Mouse (Mus musculus): ENCODE data around the gene Il4i1.
A peak's percentile ranks its signal among the peaks of the same experiment; 100 is the strongest.
"Not testable (repeated sequence)": the region's sequence is repeated elsewhere in the genome, so short reads cannot be mapped to it uniquely, and the experiment has no call there.

Gene Il4i1

GRCm38 (mm10) chr7:44866276-44867009, 50.3 kb downstream of the Il4i1 start:
- peak in 1 of 2 experiments; percentile 53 for DNase-seq

DNA sequence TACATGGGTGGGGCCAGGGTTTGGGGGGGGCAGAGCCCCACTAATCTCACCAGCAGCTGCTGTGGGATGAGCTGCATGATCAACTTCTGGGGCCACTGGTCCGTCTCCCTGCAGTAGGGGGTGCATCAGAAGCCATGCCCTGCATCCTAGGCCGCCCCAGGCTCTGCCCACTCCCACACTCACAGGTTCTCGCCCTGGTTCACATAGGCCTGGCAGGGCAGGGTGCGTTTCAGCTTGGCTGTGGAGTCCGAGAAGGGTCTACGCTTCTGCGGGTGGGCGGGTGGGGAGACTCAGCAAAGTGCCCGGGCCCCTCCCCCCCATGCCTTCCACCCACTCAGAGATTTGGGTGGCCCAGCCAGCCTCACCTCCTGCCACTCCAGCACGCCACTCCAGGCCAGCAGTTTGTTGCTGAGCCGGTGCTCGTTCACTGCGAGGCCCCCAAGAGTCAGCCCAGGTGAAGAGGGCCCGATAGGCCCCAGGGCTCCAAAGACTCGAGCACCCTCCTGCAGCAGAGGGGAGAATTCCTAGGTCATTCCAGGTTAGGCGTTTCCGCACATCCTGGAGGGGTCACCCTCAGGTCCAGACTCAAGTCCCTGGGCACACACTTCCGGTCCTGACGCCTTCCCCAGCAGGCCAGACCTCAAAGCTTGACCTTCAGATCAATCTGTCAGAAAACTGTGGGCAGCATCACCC, 51.0 kb downstream of the Il4i1 start:
- no peak for DNase-seq

GRCm38 (mm10) chr7:44867802-44868201, 51.6 kb downstream of the Il4i1 start:
- no peak for DNase-seq

- peak in 1 of 2 experiments; percentile 32 for DNase-seq
Measured at GRCm38 (mm10) chr7:44868465-44868864, 52.3 kb downstream of the Il4i1 start.

GRCm38 (mm10) chr7:44868919-44869696, 52.9 kb downstream of the Il4i1 start:
- DNase-seq: peak; percentile 63 to 73

DNA sequence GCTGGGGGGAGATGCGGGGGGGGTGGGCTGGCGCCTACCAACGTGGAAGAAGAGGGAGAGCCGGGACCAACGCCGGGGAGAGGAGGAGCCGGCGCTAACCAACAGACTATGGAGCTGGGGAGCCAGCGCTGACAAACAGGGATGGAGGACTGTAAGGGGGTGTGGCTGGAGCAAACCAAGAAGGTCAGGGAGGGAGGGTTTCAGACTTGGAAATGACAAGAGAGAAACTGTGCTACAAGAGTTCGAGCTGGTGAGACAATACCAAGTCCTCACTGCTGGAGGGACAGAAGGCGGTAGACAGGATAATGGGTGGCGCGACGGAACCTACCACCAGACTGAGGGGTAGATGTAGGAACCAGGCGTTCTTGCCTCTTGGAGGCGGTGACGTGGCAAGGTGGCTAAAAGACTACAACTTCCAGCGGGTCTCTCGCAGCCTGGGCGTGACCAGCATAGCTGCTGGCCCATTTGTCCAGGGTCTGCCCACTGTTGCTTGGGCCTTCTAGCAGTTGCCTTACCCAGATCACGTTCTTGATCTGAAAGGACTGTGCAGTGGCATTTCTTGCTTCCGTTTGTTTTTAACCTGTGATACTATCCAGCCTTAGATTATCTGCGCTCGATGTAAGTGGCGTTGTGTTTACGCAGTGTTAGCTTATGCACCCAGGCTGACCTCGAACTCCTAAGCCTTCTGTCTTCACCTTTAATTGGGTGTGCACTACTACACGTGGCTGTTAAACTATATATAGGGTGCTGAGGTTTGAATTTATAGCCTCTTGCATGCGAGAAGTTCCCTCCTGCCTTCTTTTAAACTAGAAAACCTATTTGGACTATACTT, 53.7 kb downstream of the Il4i1 start, which contains the start of gene Ptov1:
Gene Ptov1 (minus strand): TSS at position 92 of the 832 bp plus-strand sequence.
- DNase-seq: peak; percentile 90 to 97

- no peak for DNase-seq
Measured at GRCm38 (mm10) chr7:44870614-44871013, 54.4 kb downstream of the Il4i1 start.

- DNase-seq: no peak
Measured at GRCm38 (mm10) chr7:44871181-44871580, 55.0 kb downstream of the Il4i1 start.

GRCm38 (mm10) chr7:44871774-44872173, 55.6 kb downstream of the Il4i1 start:
- DNase-seq: not testable (repeated sequence)

- DNase-seq: no peak
Measured at GRCm38 (mm10) chr7:44877833-44878232, 61.6 kb downstream of the Il4i1 start.

DNA sequence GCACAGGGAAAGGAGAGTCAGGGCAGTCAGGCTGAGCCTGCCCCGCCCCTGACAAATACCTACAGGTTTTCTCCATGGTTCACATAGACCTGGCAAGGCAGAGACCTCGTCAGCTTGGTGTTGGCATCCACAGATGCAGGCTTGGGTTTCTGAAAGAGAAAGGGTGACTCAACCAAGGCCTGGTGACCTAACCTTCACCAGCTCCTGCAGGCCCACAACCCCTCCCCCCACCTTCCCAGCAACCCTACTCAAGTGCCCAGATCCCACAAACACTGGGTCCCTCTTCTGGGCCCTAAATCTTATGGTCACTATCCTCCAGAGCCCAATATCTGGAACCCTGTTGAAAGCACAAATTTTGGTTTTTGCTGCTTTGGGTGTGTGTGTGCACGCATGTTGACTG, 66.8 kb downstream of the Il4i1 start:
- no peak for DNase-seq

DNA sequence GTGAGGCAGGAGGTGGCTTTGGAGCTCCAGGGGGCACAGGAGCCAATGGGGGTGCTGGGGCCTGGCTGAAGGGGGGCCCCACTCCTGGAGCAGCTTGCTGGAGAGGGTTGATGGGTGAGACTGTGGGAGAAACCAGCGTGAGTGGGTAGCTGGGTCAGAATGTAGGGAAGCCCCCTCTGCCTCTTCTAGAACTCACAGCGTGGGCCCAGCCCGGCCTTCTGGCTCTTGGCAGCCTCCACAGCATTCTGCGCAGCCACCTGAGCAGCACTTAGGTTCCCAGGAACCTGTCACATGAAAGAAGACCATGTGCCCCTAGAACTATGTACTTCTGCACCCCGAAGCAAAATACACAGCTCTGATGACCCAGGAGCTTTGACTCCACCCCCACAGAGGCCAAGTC, 68.5 kb downstream of the Il4i1 start:
- no peak for DNase-seq

DNA sequence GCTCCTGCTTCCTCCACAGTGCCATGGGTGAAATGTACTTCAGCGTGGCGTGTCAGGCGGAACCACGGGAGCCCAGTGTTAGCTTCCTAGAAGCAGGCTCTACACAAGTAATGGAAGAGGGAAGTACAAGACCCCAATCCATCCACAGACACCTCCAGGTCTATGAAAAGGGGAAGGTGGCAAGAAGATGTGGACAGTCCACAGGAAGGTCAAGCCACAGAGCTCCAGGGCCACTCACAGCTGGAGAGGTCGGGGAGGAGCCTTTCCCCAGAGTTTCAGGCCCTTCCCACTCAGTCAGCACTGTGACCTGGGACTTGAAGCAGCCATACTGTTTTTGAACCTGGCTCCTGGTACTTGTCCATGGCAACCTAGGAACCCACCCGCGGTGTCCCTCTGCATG, 70.8 kb downstream of the Il4i1 start:
- no peak for DNase-seq

DNA sequence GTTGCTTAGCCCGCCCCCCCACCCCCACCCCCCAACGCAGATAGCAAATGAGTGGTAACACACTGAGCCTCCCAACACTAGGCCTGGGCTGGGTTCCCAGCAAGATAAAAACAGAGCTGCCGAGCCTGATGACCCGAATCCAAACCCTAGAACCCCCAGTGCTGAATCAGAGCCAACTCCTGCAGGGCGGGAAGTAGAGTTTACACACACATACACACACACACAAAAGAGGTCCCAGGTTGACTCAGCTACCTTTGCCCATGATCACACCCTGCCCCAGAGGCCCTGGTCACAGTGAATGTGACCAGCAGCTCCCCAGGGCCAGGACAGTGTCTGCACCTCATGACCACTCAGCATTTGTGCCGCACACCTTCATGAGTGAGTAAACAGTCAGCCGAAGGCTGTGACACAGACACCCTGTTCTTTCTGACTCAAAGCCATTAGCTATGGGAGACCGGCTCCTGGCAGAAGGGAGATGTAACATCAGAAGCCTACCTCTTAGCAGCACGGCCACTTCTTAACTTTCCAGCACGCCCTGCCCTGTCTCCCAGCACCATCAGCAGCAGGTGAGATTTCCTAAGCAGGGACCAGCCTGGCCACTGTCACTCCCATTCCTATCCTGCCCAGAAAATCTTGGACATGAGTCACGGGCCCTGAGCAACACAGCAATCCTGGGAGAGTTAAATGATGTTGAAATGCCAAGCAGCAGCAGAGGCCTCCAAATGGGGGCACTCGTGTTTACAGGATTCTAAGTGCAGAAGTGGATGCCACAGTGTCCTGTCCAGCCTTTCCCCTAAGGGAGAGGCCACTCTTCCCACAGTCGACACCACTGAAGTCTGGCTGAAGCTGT, 72.3 kb downstream of the Il4i1 start:
- no peak for DNase-seq

DNA sequence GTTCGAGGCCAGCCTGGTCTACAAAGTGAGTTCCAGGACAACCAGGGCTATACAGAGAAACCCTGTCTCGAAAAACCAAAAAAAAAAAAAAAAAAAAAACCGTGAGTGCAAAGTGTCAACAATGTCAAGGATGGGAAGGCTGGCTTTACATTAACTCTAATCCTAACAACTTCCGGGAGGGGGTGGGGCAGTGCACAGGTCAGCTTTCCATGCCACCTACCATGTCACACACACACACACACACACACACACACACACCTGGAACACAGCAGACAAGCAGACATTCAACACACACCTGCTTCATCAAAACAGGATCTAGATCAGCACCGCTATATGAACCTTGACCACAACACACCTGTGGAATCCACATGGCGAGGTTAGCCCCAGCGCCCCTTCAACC, 74.0 kb downstream of the Il4i1 start:
- no peak for DNase-seq
